Comparison of ENCODE assay signal across 8 mouse cellular contexts in genomic region chr11:85844144-85844965, GRCm38 (mm10). TPM values are rescaled to one million over a fixed set of nuclear protein-coding genes. Genes with fewer than 3 reads are reported as not detected.
DNase-seq lines count a peak whose midpoint lies in the region; ATAC-seq and TF ChIP-seq lines count a peak whose summit lies in the region.

No protein-coding gene starts in this region.

- H3K27me3 ChIP-seq in forebrain, postnatal 0 days (ENCODE audit: insufficient read depth, low read length) = peaks cover 78% of the 10 kb centered on the region
- H3K27me3 ChIP-seq in lung, embryonic 16.5 days (ENCODE audit: control insufficient read depth, insufficient read depth, low read depth, low read length) = peaks cover 26% of the 10 kb centered on the region

- H3K4me3 ChIP-seq in forebrain, postnatal 0 days (ENCODE audit: low read depth, low read length) = peak overlapping the region; percentile 25
- H3K4me3 ChIP-seq in lung, embryonic 16.5 days (ENCODE audit: low read length) = peak overlapping the region; percentile 73

- TF ChIP-seq CTCF in forebrain, postnatal 0 days (IDR thresholded peaks at IDR 0.05; ENCODE audit: low read depth) = peak; percentile 84

- WGBS in forebrain, postnatal 0 days = 2% methylated on average over 53 of the region's 54 CpGs
- under 1% methylated on average over 50 of the region's 54 CpGs for WGBS in lung, embryonic 16.5 days

- 0 out of 2 replicates have a peak overlapping the region, but pooled peaks have one; percentile 14 for H3K9ac ChIP-seq in forebrain, postnatal 0 days
- peak overlapping the region; percentile 93 for H3K9ac ChIP-seq in lung, embryonic 16.5 days (ENCODE audit: low read length)

- DNase-seq in MEL-GATA-1-ER (ENCODE audit: extremely low read depth, low read depth) = peak; percentile 56
- DNase-seq in cerebellum, adult 9-10 months = peak; percentile 61
- DNase-seq in forebrain, postnatal 0 days = peak; percentile 76
- DNase-seq in heart, postnatal 4 days = peak; percentile 97
- DNase-seq in layer of hippocampus, adult 9-10 months (ENCODE audit: low spot score) = peak; percentile 57
- peak; percentile 90 for DNase-seq in ovary, postnatal 10 days (ENCODE audit: low spot score)
- peak; percentile 66 for DNase-seq in thymus, postnatal 0 days (ENCODE audit: low spot score)

- peaks cover 4% of the 10 kb centered on the region; the same call in 1 of the 2 replicates for H3K4me1 ChIP-seq in forebrain, postnatal 0 days (ENCODE audit: insufficient read depth)
- peaks cover 20% of the 10 kb centered on the region for H3K4me1 ChIP-seq in lung, embryonic 16.5 days (replicated peaks; ENCODE audit: control insufficient read depth, insufficient read depth, low read length)

- no peaks in the 10 kb centered on the region for H3K9me3 ChIP-seq in forebrain, postnatal 0 days (ENCODE audit: low read length)
- no peaks in the 10 kb centered on the region for H3K9me3 ChIP-seq in lung, embryonic 16.5 days (ENCODE audit: control insufficient read depth, low read length)

- no peak overlapping the region for H3K27ac ChIP-seq in forebrain, postnatal 0 days (ENCODE audit: low read depth, low read length)
- peak overlapping the region; percentile 96 for H3K27ac ChIP-seq in lung, embryonic 16.5 days (ENCODE audit: low read length)

- H3K36me3 ChIP-seq in forebrain, postnatal 0 days (ENCODE audit: insufficient read depth) = no peaks in the 10 kb centered on the region
- no peaks in the 10 kb centered on the region for H3K36me3 ChIP-seq in lung, embryonic 16.5 days (ENCODE audit: control insufficient read depth, insufficient read depth, low read length)

- H3K4me2 ChIP-seq in forebrain, postnatal 0 days (ENCODE audit: low read depth) = peak overlapping the region; percentile 61
- H3K4me2 ChIP-seq in lung, embryonic 16.5 days (ENCODE audit: low read depth, low read length) = peak overlapping the region; percentile 91

- peak; percentile 42; the same call in 1 of the 2 replicates for ATAC-seq in forebrain, postnatal 0 days
- peak; percentile 57 for ATAC-seq in lung, embryonic 16.5 days (ENCODE audit: low read depth)

RNA-seq across cellular contexts. Expression of gene Gm11444, which starts 5.8 kb away (rescaled TPM):
- total RNA-seq in forebrain, postnatal 0 days (2014; rRNA removed) = not detected in 2 replicates
- polyA plus RNA-seq in forebrain, postnatal 0 days (2015; fragmentation: Nextera tagmentation; extraction: Ambion mirVana) = not detected in 2 replicates
- not detected for total RNA-seq in heart, postnatal 4 days (2021)
- not detected in 2 replicates for polyA plus RNA-seq in lung, embryonic 16.5 days (2015; fragmentation: Nextera tagmentation; extraction: Ambion mirVana)
- not detected in 2 replicates for polyA plus RNA-seq in thymus, postnatal 0 days (2015; fragmentation: Nextera tagmentation; extraction: Ambion mirVana)

RNA-seq across cellular contexts. Expression of gene Tbx2, which starts 12.0 kb away (rescaled TPM):
- total RNA-seq in forebrain, postnatal 0 days (2014; rRNA removed) = 1.9 and 5.1 TPM in 2 replicates
- 0.42 and 0.44 TPM in 2 replicates for polyA plus RNA-seq in forebrain, postnatal 0 days (2015; fragmentation: Nextera tagmentation; extraction: Ambion mirVana)
- 10 to 100 TPM; 11.3 to 11.5 TPM for total RNA-seq in heart, postnatal 4 days (2021)
- 24.6 and 25.1 TPM in 2 replicates for polyA plus RNA-seq in lung, embryonic 16.5 days (2015; fragmentation: Nextera tagmentation; extraction: Ambion mirVana)
- 0.58 and 1.0 TPM in 2 replicates for polyA plus RNA-seq in thymus, postnatal 0 days (2015; fragmentation: Nextera tagmentation; extraction: Ambion mirVana)

RNA-seq across cellular contexts. Expression of gene Tbx4, which starts 41.9 kb away (rescaled TPM):
- 0.15 and 0.33 TPM in 2 replicates for total RNA-seq in forebrain, postnatal 0 days (2014; rRNA removed)
- polyA plus RNA-seq in forebrain, postnatal 0 days (2015; fragmentation: Nextera tagmentation; extraction: Ambion mirVana) = 0.19 TPM in 2 replicates
- under 1 TPM in 1 of 2 experiments, not detected in 1; 0.09 TPM for total RNA-seq in heart, postnatal 4 days (2021)
- polyA plus RNA-seq in lung, embryonic 16.5 days (2015; fragmentation: Nextera tagmentation; extraction: Ambion mirVana) = 61.4 and 70.5 TPM in 2 replicates
- polyA plus RNA-seq in thymus, postnatal 0 days (2015; fragmentation: Nextera tagmentation; extraction: Ambion mirVana) = 0.04 TPM in 1 of 2 replicates, not detected in the other

Comparison
In these comparisons a context has a peak if more than half of its experiments do, and no peak if none do; other contexts are left out.
1. RNA of gene Tbx2, which starts 12.0 kb away (polyA plus RNA-seq): 24.6 to 25.1 TPM in lung, embryonic 16.5 days; 0.58 to 1.0 TPM in thymus, postnatal 0 days and 0.42 to 0.44 TPM in forebrain, postnatal 0 days; every median in the first group is over 10 times any median in the second.
2. RNA of gene Tbx4, which starts 41.9 kb away (polyA plus RNA-seq): 61.4 to 70.5 TPM in lung, embryonic 16.5 days; 0.19 TPM in forebrain, postnatal 0 days and 0.04 TPM in thymus, postnatal 0 days; every median in the first group is over 10 times any median in the second.
3. Peak in every context shown above with its lines, with median percentiles within 50 percentile points of each other: DNase-seq.